Mouse (Mus musculus) mouse embryonic stem cell (cell line): ENCODE data around the gene Dap.

Experiments used
- in situ Hi-C, 2 experiments: fragments of 300-500 bp; cut with MboI; formaldehyde crosslinking; loops; 1 replicate in 1 of 2; 3 replicates in 1 of 2; pipeline ENCODE4 v1.14.3; 2019 to 2020; ENCODE audit warnings: low sequenced_read_pairs in 2 of 2, low pct_unique_long_range_greater_than_20kb in 1 of 2, mixed read lengths in 1 of 2; ENCODE audit not compliant: unreplicated experiment in 1 of 2

The Dap gene

DNA sequence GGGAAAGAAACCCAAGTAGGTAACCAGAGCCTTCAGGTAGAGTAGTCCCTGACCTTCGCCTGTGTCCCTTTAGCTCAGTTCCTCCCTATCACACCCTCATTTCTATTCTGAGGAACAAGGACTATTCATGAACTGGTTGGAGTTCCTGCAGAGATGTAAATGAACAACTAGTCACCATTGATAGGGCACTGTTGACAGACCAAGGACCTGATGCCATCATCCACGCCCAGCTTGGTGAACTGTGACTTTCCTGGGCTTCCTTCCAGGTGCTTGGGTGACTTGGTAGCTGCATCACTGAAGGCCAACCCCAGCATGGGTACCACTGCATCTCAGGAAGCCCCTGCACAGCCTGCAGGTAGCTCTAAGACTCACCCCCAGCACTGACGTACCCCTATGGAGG lies 58.2 kb downstream of the Dap start:
- in situ Hi-C loops = no loop called here

DNA sequence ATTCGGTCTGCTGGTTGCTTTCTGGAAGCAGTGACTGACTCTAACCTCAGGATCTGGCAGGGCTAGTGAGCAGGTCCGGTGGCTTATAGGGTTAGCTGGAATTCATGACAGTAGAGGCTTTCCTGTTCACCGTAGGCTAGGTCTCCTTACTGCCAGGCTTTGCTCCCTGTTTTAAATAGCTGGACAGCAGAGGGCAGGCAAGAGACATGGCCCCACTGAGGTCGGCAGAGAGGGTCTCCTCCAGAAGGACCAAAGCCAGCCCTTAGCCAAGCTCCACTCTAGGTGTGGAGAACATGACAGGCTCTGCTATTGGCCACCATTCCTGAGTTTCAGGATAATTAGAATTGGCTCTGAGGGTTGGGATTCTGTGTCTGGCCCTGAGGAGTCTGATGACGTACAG lies 60.0 kb downstream of the Dap start:
- in situ Hi-C loops = no loop called here

DNA sequence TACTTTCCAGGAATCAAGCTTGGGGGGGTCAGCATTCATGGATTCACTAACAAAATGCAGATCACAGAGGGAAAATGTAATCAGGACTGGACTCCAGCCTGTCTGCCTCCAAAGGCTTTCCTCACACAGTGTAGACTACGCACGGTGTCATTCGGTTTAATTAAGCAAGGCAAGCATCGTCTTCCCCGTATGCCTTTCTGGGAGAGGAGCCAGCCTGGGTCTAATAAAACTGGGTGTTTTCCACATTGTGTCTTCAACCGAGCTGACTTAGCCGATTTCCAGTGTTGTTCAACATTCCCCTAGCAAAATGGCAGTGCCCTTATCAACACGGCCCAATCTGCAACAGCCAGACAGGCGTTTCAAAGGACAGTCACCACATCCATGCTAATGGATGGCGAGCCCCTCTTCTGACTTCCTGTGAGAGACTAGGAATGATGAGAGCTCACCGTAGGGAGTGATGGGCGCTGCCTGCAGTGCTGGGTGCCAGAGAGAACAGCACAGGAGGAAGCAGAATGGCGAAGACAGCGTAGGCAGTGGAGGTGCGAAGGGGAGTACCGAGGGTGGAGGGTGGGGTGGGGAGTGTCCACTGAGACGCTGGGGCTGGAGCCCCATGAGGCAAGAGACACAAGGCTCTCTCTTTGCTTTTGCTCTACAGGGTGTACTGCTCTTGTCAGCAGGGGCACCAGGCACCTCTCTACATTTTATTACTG lies 61.0 kb downstream of the Dap start:
- in situ Hi-C loops = no loop called here

DNA sequence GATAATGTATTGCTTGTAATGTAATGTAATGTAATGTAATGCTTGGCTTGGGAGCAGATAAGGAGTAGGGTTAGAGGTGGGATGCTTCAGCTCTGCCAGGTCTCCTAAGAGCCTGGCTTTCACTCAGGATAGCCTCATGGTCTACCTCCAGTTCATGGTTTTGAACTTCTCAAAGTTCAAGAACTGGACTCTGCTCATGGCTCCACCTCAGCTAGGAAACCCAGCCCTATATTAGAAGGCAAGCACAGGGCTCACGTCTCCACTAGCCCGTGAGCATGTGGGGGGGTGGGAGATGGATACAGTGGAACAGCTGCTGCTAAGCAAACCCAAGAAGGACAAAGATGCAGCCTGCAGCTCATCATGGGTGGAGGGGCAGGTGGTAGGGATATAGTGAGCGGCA lies 61.6 kb downstream of the Dap start:
- in situ Hi-C loops = no loop called here

DNA sequence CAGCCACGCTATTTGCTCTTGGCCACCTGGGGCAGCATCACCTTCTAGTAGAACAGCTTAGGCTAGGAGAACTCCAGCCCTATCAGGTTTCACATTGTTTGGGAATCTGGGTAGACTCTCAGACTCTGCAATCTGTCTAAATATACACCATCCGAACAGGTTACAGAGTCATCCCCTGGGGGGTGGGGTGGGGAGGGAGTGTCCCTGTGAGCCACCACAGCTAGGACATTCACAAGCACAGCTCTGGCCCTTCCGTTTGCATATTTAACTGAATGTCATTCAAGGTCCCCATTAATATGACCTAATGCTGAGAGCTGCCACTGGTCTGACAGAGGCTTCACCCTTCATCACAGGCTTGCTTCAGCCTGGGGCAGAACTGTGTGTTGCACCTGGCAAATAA lies 68.5 kb downstream of the Dap start:
- in situ Hi-C loops = no loop called here

DNA sequence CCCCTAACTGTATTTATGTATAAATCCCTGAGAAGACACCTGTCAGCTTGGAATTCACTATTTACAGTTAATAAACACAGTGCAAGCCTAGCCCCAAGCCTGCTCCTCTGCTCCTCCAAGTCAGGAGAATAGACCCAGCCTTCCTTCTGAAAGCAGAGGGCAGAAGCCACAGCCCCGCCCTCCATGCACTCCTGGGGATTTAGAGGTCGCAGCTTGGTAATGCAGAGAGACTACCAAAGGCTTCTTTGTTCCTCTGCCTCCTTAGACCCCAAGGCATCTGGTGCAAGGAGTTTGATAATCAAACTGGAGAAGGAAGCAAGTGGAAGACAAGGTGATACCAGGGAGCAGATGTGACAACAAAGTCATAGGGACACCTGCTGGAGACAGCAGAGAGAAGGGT lies 70.2 kb downstream of the Dap start:
- in situ Hi-C loops = no loop called here

DNA sequence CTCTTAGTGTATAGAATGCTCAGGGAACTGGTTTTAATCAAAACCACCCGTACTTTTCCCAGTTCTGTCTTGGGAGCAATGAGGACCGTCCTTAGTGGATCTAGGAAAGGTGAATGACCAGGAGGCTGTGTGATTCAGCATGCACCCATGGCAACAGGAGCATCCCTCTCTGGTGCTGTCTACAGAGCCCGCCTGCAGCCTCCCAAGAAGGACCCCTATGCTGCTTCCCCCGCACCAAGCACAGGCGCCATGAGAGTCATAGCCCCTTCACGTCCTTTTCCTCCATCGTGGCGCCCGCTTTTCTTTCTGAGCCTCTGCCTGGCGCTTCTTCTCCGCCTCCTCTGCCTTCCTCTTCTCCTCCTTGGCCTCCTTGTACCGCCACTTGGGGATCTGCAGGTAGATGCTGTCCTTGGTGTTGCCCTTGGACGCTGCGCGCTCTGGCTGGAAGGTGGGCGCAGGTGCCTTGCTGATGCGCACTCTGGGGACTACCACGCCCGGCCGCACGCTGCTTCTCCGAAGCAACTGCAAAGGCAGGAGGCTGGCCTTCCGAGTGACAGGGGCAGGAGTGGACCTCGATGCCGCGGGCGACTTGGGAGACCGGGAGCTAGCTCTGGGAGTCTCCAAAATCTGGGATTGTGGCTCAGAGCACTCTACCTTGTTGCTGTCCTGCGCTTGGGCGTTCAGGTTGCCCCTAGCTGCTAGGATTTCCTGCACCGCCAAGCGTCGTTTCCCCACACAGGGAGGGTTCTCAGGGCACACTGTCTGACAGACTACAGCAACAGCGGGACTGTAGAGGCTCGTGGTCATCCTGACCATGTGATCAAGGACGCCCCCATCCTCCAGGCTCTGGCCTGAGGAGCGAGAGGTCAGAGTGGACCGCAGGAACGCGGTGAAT lies 73.0 kb downstream of the Dap start:
- in situ Hi-C loops = no loop called here

DNA sequence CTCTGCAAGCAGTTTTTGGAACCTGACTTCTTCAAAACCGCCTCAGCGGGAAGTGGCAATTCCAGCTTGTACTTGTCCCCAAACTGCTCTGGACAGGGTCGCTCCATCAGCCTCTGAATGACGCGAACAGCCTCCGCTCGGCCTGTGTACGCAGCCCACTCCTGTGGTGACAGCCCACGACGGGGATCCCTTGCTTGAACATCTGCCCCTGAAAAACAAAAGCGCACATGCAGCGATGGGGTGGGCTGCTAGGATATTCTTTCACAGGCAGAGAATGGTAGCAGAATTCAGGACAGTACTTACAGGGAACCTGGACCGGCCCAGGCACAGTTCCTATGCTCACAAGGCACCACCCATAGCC lies 73.6 kb downstream of the Dap start:
- in situ Hi-C loops = no loop called here

DNA sequence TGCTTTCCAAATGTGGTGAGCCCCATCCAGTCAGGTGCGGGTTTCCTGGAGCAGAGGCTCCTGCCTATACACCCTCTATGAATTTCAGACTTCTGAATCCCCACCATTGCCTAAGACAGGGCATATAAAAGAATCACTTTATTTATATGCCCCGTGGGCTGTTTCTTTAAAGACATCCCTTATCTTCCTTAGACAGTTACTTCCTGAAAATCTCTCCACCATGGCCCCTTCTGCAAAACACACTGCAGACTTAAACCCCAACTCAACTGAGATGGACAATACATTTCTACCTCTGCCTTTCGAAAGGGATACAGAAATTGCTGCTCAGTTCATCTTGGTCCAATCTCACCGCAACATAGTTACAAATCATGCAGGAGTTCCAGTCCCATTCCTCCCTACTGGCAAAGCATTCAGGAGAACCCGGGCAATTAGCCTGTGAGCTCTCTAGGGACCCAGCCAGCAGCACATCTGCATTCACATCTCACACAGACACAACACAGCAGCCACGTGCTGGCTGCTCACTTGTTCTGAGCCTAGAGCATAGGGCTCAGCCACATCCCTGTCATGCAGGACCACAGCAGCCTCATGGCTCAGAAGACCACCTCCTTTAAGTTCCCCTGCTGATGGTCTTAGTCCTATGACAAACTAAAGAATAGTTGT lies 75.3 kb downstream of the Dap start:
- in situ Hi-C loops = no loop called here

DNA sequence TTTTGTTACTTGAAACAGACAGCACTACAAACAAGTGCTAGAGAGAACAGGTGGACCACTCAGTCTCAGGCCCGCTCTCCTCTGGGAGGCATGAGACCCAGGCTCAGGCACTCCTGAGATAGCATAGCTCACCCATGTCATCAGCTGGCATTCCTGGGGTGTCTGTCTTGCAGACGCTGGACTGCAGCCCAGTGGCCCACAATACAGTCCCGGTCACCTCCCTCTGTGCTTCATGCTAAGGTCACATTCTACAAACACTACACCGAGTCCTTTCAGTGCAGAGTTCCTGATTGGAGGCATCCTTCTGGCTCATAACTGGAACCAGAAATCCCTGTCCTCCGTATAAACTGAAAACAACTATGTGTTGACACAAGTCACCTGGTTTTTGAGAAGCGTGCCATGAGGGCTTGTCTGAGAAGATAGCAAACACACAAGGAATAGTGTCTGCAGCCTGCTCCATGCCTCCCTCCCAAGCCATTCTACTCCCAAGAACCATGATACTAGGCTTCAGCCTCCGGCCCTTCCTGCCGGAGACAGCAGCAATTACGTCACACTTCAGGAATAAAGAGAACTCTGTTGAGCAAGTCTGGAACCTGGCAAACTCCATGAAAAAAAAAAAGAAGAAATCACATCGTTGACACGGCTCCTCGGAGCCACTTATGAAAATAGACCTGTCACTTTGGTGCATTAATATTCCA lies 78.3 kb downstream of the Dap start:
- in situ Hi-C loops = no loop called here

DNA sequence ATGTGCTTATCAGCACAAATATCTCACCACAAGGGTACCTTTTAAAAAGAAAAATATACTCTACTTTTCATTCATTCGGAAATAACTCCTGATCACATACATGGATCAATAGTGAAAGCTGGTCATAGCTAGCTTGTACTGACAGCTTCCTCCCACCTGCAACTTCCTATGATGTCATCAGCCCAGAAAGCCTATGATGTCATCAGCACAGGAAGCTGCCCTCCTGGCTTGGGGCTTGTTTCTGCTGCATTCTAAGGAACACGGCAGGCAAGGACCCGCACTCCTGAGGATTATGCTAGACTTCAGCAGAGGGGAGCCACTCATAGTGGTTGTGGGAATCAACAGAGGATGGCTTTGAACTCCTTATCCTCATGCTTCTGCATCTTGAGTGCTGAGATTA lies 80.2 kb downstream of the Dap start:
- in situ Hi-C loops = no loop called here

DNA sequence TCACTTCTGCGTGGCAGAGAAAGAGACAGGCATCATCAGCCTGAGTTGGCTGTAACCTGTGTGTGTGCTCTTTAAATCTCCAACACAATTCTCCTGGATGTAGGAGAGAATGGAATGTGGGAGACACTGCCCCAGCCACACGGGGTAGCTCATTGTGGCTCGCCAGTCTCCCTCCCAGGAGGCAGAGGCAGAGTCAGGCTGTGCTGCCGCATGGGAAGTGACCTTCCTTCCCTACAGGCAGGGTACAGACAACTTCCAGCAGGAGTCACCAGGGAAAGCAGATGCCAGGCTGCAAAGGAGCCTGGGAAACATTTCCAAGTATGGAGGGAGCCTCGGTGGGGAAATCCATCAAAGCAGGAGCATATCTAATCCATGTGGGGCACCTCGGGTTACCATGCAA lies 81.1 kb downstream of the Dap start:
- in situ Hi-C loops = loop anchor here in 1 of 2 experiments (5.0 kb wide), 1 partner anchor 282 kb away; no protein-coding TSS in a partner anchor

DNA sequence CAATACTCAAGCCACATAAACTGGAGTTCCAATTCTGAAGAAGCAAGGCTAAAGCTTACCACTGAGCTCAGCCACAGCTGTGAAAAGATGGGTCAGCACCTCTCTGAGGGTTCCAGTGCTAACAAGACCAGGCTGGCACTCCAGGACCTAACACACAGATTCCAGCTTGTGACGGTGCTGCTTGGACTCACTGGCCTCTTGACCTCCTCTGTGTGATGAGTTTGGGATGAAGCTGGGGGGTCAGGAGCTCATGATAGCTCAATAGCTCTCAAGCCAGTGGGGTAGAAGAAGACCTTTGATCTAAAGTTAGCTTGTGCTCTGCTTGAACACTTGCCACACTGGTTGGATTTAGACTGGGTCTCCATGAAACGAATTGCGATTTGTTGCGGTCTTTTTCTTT lies 82.6 kb downstream of the Dap start:
- in situ Hi-C loops = loop anchor here in 1 of 2 experiments (5.0 kb wide), 1 partner anchor 281 kb away; no protein-coding TSS in a partner anchor

DNA sequence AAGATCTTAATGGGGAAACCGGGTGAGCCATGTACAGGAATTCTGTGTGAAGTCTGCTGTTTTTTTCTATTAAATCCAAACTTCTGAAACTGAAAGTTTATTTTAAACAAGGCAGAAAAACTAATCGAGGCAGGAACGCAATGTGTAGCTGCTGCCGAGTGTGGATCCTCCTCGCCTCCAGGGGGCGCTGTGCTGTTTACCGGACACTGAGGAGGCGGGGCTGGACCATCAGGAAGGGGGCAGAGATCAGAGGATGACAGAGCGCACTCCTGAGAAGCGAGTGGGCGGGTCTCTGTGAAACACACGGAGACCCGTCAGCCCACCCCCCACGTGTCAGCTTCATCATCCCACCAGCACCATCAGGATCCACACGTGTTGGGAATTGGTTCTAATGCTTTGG lies 85.4 kb downstream of the Dap start:
- in situ Hi-C loops = loop anchor here in 1 of 2 experiments (5.0 kb wide), 1 partner anchor 278 kb away; no protein-coding TSS in a partner anchor

DNA sequence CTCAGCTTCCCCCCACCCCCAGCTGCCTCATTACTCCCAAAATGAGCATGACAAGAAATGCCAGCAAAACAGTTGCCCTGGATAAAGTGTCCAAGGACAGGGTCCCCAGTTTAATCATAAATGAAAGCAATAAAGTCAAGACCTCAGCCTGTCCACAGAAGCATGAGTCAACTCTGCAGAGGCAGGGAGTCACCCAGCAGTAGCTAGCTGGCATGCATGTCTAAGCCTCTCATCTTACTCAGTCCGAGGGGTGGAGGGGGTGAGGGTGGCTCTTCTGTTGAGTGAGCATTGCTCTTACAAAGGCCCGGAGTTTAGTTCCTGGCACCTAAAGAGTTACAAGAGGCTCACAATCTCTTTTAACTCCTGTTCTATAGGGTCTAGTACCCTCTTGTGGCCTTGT lies 87.9 kb downstream of the Dap start:
- in situ Hi-C loops = loop anchor here in 1 of 2 experiments (10.0 kb wide), 1 partner anchor 283 kb away; no protein-coding TSS in a partner anchor

DNA sequence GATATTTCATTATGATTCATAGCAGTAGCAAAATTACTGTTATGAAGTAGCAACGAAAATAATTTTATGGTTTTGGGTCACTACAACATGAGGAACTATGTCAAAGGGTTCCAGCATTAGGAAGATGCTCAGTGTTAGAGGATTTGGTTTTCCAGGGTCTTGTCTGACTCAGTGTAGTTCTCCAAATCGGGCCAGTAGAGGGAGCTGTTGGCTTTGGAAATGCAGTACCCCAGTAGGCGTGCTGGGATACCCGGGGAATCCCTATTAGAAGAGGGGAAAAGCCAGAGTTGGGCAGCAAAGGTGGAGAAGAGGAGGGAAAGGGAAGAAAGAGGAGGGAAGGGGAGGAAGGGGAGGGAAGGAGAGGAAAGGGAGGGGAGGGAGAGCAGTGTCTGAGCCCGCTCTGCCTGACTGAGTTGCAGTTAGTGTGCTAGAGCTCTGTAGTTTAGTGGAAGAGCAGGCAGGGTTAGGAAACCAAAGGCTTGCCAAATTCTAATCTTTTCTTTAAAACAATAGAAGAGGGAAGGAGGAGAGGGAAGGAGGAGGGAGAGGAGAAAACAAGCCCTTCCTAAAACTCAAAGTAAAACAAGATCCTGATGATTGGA lies 91.6 kb downstream of the Dap start:
- in situ Hi-C loops = loop anchor here in 1 of 2 experiments (10.0 kb wide), 1 partner anchor 279 kb away; no protein-coding TSS in a partner anchor

DNA sequence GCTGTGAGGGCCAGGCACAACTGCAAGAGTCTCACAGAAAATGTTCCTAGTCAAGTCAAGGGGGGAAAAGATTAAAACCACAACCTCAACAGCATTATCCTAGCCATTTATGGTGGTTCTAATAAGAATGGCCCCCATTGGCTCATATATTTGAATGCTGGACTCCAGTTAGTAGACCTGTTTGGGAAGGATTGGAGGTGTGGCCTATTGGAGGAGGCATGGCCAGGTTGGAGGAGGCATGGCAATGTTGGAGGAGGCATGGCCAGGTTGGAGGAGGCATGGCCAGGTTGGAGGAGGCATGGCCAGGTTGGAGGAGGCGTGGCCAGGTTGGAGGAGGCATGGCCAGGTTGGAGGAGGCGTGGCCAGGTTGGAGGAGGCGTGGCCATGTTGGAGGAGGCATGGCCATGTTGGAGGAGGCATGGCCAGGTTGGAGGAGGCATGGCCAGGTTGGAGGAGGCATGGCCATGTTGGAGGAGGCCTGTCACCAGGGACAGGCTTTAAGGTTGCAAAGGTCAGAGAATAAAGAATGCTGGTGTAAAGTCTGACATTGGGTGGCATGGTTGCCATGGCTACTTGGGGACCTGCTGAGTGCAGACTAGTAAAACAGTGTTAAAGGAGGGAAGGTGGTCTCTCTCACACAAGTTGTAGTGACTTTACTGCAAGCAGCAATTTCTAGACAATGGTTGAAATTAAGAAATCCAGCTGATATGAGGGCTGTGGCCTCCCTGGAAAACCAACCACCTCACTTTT lies 93.1 kb downstream of the Dap start:
- in situ Hi-C loops = loop anchor here in 1 of 2 experiments (10.0 kb wide), 1 partner anchor 278 kb away; no protein-coding TSS in a partner anchor
